Mouse (Mus musculus): Measurements from ENCODE around the gene Ctdsp1. TPM values are rescaled to one million over a fixed set of nuclear protein-coding genes. Genes with fewer than 3 reads are reported as not detected.

Gene Ctdsp1
- polyA plus RNA-seq (2012) = 342 and 395 TPM in 2 replicates

DNA sequence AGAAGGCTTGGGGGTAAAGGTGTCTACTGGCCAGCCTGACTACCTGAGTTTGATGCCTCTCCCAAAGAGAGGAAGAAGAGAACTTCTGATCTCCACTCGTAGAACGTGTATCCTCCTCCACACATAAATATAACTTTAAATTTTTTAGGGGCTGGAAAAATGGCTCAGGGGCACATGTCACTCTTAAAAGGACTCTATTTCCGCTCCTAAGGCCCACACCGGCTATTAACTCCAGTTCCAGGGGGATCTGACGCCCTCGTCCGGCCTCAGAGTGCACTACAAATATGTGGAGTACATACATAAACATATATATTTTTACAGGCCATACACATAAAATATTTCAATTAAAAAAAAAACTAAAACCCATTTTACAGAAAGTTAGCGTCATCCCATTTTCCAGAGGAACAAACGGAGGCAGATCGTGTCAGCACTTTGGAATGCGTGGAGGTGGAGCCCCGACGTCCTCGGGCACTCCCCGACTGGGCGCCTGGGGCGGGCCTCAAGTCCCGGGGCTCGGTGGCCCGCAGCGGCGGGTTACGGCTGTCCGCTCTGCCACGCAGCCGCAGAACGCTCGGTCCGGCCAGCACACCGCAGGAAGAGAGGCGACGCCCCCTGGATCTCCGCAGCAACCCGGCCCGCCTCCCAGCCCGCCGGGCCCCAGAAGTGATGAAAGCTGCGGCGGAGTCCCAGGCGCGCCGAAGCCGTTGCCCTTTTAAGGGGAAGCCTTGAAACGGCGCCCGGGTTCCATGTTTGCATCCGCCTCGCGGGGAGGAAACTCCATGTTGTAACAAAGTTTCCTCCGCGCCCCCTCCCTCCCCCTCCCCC lies at the start of gene Ctdsp1:
TSS of gene Ctdsp1 (plus strand) at position 586 of the 825 bp plus-strand sequence.
- no peak for TF ChIP-seq GATA1 (IDR thresholded peaks at IDR 0.05; ENCODE audit: low read length)

DNA sequence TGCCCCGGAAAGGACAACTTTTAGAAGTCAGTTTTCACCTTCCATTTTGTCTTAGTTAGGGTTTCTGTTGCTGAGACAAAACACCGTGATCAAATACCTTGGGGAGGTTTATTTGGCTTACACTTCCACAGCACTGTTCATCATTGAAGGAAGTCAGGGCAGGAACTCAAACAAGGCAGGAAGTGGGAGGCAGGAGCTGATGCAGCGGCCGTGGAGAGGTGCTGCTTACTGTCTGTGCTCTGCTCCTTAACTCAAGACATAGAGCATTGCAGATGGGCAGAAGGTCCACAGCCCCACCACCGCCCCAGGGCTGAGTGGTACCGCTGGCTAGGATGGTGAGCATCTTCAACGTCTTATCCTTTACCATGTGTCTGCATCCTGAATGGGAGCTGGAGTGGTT lies 49.4 kb upstream of the Ctdsp1 start:
- no peak for TF ChIP-seq GATA1 (IDR thresholded peaks at IDR 0.05; ENCODE audit: low read length)

DNA sequence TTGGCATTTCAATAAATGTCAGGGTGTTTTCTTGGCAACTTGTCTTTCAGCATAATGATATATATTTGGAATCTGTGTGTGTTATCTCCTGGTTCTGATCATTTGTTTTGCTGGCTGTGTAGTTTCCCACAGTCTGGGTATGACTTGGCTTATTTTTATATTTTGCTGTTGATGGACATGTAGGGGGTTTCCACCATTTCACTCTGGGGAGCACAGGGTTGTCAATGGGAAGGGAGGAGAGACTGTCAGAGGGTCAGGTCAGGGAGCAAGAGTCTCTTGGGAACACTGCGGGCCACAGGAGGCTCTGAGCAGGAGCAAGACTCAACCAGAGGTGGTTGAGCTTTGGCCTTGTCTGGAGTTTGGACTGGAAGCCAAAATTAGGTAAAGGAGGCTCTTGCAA lies 49.0 kb upstream of the Ctdsp1 start:
- TF ChIP-seq GATA1 (IDR thresholded peaks at IDR 0.05; ENCODE audit: low read length) = no peak

DNA sequence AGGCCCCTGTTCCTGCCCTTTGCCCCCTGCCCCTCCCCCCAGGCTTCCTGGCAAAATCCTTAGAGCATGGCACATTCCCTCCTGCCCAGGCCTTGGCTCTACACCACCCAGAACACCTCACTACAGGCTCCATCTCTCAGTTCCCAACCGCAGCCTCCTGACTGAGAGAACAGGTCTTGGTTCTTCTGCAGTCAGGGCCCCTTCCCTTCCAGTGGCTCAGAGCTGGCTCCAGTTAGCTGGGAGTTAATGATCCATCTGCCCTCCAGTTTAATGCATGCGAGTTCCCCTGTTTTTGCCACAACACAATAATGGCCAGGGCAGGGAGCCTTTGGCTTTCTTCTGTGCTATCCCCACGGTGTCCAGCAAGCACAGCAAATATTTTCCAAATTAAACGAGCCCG lies 48.1 kb upstream of the Ctdsp1 start:
- TF ChIP-seq GATA1 (IDR thresholded peaks at IDR 0.05; ENCODE audit: low read length) = no peak

DNA sequence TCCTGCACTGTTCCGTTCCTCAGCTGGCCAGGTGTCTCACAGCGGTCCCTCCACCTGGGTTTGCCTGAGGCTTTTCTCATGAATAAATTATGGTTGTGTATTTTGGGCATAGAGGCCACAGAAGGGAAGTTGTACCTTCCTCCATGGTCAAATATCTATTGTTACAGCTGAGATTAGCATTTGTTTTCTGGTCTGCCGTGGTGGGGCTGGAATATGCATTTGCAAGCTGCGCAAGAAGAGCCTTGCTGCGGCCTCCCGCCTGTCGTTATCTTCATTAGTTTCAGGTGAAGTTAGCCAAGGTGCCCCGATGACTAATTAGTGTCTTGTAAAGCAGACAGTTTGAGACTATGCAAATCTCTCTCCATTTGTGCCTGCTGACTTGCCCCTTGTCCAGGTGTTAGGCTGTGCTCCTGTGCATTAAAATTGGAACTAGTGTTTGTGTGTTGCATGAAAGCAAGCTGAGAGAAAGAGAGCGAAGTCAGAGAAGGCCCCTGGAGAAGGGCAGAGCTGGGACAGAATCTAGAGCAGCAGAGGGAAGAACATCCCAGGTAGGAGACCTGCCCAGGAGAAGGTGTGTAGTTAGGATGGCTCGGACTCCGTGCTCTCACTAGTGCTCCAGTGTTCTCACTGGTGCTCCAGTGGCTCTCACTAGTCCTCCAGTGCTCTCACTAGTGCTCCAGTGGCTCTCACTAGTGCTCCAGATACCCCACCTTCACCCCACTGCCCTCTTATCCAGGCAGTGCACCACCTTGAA lies 47.0 kb upstream of the Ctdsp1 start:
- no peak for TF ChIP-seq GATA1 (IDR thresholded peaks at IDR 0.05; ENCODE audit: low read length)

DNA sequence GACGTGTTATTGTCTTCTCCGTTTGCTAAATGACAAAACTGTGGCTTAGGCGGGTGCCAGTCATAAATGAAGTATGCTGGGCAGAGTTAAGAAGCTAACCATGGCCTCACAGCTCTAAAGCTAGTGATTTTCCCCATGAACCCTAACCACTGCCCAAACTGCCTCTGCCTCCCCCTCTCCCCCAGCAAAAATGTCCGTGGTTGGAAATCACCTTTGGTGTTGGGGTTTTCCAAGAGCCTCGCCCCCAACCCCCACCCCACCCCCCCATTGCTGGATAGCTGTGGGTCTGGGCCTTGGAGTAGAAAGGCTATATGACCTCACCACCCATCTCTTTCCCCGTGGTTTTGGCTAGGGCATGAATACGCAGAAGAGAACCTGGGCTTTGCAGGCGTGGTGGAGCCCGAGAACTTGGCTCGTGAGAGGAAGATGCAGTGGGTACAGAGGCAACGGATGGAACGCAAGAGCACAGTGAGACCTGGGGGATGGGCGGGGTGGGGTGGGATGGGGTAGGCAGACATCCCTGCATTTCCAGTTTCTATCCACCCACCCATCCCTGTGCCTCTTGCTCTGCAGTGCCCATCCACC lies 40.0 kb upstream of the Ctdsp1 start:
- no peak for TF ChIP-seq GATA1 (IDR thresholded peaks at IDR 0.05; ENCODE audit: low read length)

DNA sequence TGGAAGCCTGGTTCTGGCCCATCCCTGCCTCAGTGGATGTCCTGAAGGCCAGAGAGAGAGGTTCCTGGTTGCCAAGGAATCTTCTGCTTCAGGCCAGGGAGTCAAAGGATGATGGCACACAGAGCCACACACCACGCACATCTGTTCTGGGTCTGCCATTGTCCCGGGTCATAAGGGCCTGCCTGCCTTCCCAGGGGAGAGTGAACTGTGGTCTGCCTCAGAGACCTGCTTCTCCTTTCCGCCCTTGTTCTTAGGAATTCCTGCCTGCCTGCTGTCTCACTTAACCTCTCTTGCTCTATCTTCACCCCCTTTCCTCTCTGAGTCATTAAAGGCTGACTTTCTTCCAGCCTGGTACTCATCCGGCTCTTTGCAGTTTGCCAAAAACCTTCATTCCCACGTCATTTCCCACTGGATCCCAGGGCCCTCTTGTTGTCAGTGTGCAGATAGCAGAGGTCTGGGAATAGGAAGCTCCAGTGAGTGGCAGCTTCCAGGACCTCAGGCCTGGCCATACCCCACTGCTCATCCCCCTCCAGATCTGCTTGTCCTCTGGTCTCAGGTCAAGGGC lies 38.7 kb upstream of the Ctdsp1 start:
- no peak for TF ChIP-seq GATA1 (IDR thresholded peaks at IDR 0.05; ENCODE audit: low read length)

DNA sequence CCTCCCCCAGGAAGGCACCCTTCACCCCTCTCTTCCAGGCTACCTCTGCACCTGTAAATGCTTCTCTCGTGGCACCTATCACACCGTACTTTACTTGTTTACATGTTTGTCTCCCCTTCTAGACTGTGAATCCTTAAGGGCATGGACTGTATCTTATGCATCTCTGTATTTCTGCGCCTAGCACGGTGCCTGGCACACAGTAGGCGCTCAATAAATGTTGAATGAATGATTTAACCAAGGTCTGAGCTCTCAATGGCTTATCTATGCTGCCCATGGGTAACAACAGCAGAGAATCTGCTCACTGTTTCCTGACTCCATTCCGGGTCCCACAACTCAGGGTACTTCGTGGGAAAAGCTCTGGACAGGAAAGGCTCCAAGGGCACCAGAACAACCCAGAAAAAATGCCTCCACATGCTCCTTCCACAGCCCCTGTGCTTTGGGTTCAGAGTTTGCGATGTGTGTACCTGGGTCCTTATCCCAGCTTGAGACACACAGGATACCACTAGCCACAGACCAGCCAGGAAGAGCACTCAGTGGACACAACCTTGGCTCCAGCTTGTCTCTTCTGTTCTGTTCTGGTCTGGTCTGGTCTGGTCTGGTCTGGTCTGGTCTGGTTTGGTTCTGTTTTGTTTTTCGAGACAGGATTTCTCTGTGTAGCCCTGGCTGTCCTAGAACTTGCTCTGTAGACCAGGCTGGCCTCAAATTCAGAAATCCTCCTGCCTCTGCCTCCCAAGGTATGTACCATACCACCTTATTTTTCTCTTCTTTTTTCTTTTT lies 37.7 kb upstream of the Ctdsp1 start:
- no peak for TF ChIP-seq GATA1 (IDR thresholded peaks at IDR 0.05; ENCODE audit: low read length)

DNA sequence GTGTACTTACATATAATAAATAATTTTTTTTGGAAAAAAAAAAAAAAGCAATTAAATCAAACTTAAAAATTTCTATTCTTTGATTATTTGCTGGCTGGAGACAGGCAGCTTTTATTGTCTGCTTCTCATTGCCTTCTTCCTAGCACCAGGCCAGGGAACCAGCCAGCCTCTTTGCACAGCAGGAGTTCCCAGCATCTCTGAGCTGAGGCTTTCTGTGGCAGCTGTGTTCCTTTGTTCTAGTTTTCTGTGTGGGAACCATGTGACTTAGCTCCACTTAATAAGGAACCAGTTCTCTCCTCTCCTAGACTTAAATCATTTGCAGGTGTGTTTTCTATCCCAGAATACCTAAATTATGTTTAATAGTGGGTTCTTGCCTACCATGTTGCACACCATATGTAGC lies 33.8 kb upstream of the Ctdsp1 start:
- no peak for TF ChIP-seq GATA1 (IDR thresholded peaks at IDR 0.05; ENCODE audit: low read length)

DNA sequence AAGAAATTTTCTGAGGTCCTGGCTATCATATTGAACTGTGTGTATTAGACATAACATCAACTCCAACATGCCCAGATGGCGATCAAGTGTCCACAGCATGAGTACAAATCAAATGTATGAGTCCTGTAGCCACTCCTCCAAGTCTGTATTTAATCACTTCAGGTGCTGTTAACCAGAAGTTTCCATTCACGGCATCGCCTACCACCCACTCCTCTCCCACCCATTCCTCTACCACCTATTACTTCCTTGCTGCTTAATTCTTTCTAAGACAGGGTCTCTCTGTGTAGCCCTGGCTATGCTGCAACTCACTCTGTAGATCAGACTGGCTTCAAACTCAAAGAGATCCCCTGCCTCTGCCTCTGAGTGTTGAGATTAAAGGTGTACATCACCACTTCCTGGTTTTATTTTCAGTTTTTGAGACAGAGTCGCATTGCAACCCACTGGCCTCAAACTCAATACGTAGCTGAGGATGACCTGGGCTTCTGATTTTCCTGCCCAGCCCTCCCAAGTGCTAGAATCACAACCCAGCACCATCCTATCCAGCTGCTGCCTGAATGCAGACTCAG lies 31.3 kb upstream of the Ctdsp1 start:
- no peak for TF ChIP-seq GATA1 (IDR thresholded peaks at IDR 0.05; ENCODE audit: low read length)

DNA sequence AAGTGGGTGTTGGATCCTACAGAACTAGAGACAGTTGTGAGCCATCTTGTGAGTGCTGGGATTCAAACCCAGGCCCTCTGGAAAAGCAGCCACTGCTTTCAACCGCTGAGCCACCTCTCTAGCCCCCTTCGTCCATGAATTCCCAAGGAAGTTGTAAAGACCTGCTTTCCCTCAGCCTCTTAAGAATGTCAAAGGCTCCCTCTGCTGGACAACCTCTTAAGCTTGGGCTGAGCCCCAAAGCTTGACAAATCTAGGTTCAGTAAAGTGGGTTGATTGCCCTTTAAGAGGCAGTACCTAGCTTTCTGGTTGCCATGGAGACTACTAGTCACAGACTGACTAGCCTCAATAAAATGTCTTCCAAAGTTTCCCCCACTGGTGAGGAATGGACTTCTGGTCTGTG lies 29.5 kb upstream of the Ctdsp1 start, which contains the start of gene Catip:
TSS of gene Catip (plus strand) at position 297 of the 400 bp plus-strand sequence.
- no peak for TF ChIP-seq GATA1 (IDR thresholded peaks at IDR 0.05; ENCODE audit: low read length)

DNA sequence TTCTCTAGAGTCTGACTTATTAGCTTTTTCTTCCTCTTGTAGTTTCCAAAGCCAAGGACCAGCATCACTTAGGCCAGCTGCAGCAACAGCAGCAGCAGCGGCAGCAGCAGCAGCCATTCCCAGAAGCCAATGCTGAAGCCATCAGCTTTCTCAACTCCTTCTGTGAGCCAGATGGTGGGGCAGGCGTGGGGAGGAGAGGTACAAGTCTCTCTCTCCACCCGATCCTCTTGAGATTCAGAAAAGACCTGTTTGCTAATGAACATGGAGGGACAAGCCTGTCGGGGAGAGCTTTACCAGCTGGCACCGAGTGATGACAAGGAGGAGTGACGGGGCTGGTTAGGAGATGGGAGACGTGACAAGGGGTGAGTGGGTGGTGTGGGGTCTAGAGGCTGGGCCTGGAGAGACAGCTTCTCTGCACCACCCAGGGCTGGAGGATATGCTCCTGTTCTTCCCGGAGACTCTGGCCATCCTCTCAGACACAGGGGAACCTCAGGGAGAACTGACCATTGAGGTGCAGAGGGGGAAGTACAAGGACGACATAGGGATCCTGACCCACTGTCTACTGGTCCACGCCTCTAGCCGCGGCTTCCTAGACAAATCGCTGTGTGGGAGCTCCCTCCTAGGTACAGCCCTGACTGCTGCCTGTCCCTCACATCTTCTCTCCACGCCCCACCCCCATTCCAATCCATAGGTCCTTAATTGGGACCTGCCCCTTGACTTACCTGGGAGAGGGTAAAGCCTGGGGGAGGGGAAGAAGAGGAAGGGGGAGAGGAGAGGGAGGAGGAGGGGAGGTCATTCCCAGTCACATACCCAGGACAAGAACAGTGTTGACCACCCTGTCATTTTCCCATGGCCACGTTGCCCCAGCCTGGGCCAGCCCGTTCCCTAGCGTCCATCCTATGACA lies 28.7 kb upstream of the Ctdsp1 start:
- TF ChIP-seq GATA1 (IDR thresholded peaks at IDR 0.05; ENCODE audit: low read length) = no peak

DNA sequence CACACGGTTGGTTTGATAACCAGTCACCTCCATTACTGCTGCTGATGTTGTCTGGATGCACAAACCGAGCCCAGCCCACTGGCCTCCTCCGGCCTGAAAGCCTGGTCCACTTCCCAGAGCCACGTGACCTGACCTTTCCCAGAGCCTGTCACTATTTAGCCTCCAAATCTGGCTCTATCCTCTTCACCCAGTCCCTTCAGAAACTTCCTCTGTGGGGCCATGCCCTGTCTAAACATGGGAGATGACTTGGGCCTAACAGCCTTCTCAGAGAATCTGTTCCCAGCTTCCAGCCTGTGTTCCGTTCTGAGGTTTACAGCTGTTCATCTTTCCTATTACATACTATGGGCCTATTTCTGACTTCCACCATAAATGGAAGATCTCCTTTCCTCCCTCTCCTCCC lies 27.9 kb upstream of the Ctdsp1 start:
- no peak for TF ChIP-seq GATA1 (IDR thresholded peaks at IDR 0.05; ENCODE audit: low read length)

DNA sequence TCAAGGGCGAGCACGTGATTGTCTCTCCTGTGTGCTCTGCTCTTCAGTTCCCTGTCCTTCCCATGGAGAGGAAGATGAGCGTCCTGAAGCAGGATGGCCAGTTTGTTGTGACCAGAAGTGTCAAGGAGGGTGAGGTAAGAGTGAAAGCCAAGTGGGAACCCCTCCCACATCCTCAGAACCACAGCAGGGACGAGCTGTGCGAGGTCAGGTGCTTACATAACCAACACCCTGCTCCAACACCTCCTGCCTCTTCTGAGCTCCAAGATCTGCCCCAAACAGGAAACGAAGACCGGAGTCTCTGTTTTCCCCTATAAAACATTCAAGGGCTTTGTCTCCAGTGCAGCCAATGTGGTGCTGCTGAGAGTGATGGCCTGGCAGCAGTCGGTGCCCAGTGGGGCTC lies 27.0 kb upstream of the Ctdsp1 start:
- no peak for TF ChIP-seq GATA1 (IDR thresholded peaks at IDR 0.05; ENCODE audit: low read length)

Data from G1E-ER4 (cell line).